Mouse (Mus musculus): ENCODE results near the gene Sncg. TPM values are rescaled to one million over a fixed set of nuclear protein-coding genes. Genes with fewer than 3 reads are reported as not detected.
A peak's percentile ranks its signal among the peaks of the same experiment; 100 is the strongest.

Gene Sncg
- polyA plus RNA-seq, 1 experiment: 163 TPM

- WGBS: 79% methylated on average over 9 of the region's 9 CpGs
- peak in 1 of 2 experiments; percentile 15 for DNase-seq
- TF ChIP-seq CTCF (IDR thresholded peaks at IDR 0.05; ENCODE audit: borderline replicate concordance, insufficient read depth, low read depth, low read length): no peak
- no peak for TF ChIP-seq POLR2A (IDR thresholded peaks at IDR 0.05; ENCODE audit: borderline replicate concordance, insufficient read depth, low read length)
- no peaks in the 10 kb centered on the region for H3K4me1 ChIP-seq (ENCODE audit: control insufficient read depth, insufficient read depth, low read length)
- H3K4me3 ChIP-seq (replicated peaks; ENCODE audit: insufficient read depth, low read depth, low read length): no peak overlapping the region
- no peaks in the 10 kb centered on the region for H3K27me3 ChIP-seq (ENCODE audit: control insufficient read depth, insufficient read depth, low read length)
- H3K27ac ChIP-seq (ENCODE audit: insufficient read depth, low read length): no peak overlapping the region
These were observed 43.9 kb downstream of the Sncg start for GRCm38 (mm10) chr14:34330657-34331158.

GRCm38 (mm10) chr14:34327618-34328017 is 47.0 kb downstream of the Sncg start:
- 85% methylated on average over 1 of the region's 1 CpGs for WGBS
- H3K27ac ChIP-seq (ENCODE audit: insufficient read depth, low read length): no peak overlapping the region
- DNase-seq: no peak
- no peaks in the 10 kb centered on the region for H3K27me3 ChIP-seq (ENCODE audit: control insufficient read depth, insufficient read depth, low read length)
- H3K4me1 ChIP-seq (ENCODE audit: control insufficient read depth, insufficient read depth, low read length): no peaks in the 10 kb centered on the region
- no peak overlapping the region for H3K4me3 ChIP-seq (replicated peaks; ENCODE audit: insufficient read depth, low read depth, low read length)
- TF ChIP-seq POLR2A (IDR thresholded peaks at IDR 0.05; ENCODE audit: borderline replicate concordance, insufficient read depth, low read length) (no peak), CTCF (IDR thresholded peaks at IDR 0.05; ENCODE audit: borderline replicate concordance, insufficient read depth, low read depth, low read length) (no peak)

GRCm38 (mm10) chr14:34326606-34327005 is 48.0 kb downstream of the Sncg start:
- Histone ChIP-seq H3K27ac (ENCODE audit: insufficient read depth, low read length) (no peak overlapping the region), H3K4me3 (replicated peaks; ENCODE audit: insufficient read depth, low read depth, low read length) (no peak overlapping the region), H3K27me3 (ENCODE audit: control insufficient read depth, insufficient read depth, low read length) (no peaks in the 10 kb centered on the region), H3K4me1 (ENCODE audit: control insufficient read depth, insufficient read depth, low read length) (no peaks in the 10 kb centered on the region)
- DNase-seq: no peak
- TF ChIP-seq POLR2A (IDR thresholded peaks at IDR 0.05; ENCODE audit: borderline replicate concordance, insufficient read depth, low read length) (no peak), CTCF (IDR thresholded peaks at IDR 0.05; ENCODE audit: borderline replicate concordance, insufficient read depth, low read depth, low read length) (no peak)
- WGBS: 96% methylated on average over 3 of the region's 3 CpGs

- Histone ChIP-seq H3K27me3 (ENCODE audit: control insufficient read depth, insufficient read depth, low read length) (no peaks in the 10 kb centered on the region), H3K4me3 (replicated peaks; ENCODE audit: insufficient read depth, low read depth, low read length) (no peak overlapping the region), H3K4me1 (ENCODE audit: control insufficient read depth, insufficient read depth, low read length) (no peaks in the 10 kb centered on the region), H3K27ac (ENCODE audit: insufficient read depth, low read length) (no peak overlapping the region)
- no peak for DNase-seq
- 98% methylated on average over 5 of the region's 5 CpGs for WGBS
- TF ChIP-seq CTCF (IDR thresholded peaks at IDR 0.05; ENCODE audit: borderline replicate concordance, insufficient read depth, low read depth, low read length) (no peak), POLR2A (IDR thresholded peaks at IDR 0.05; ENCODE audit: borderline replicate concordance, insufficient read depth, low read length) (no peak)
These were observed 51.0 kb downstream of the Sncg start for GRCm38 (mm10) chr14:34323576-34324085.

Other genes starting within 250 kb of the Sncg start
- gene Npy4r, start 222.3 kb downstream of the Sncg start, polyA plus RNA-seq (2012; rRNA removed): 0.05 and 0.18 TPM in 2 replicates
- gene Gprin2, start 173.1 kb downstream of the Sncg start, polyA plus RNA-seq (2012; rRNA removed): 1.5 and 1.6 TPM in 2 replicates
- 0.56 and 0.92 TPM in 2 replicates for gene Syt15, start 155.2 kb downstream of the Sncg start, polyA plus RNA-seq (2012; rRNA removed)
- gene Shld2, start 64.3 kb downstream of the Sncg start, polyA plus RNA-seq (2012; rRNA removed): 4.3 and 4.5 TPM in 2 replicates
- gene Glud1, start 64.1 kb downstream of the Sncg start, polyA plus RNA-seq (2012; rRNA removed): 192 and 196 TPM in 2 replicates
- not detected in 2 replicates for gene Fam25c, start 19.4 kb downstream of the Sncg start, polyA plus RNA-seq (2012; rRNA removed)
- 2.4 and 3.6 TPM in 2 replicates for gene Mmrn2, start 676 bp upstream of the Sncg start, polyA plus RNA-seq (2012; rRNA removed)
- 23.3 and 24.3 TPM in 2 replicates for gene Bmpr1a, start 128.6 kb upstream of the Sncg start, polyA plus RNA-seq (2012; rRNA removed)
- not detected in 2 replicates for gene 9230112D13Rik, start 148.0 kb upstream of the Sncg start, polyA plus RNA-seq (2012; rRNA removed)
- gene Ldb3, start 213.9 kb upstream of the Sncg start, polyA plus RNA-seq (2012; rRNA removed): 7.0 TPM in 2 replicates
- 0.17 and 0.33 TPM in 2 replicates for gene Opn4, start 225.4 kb upstream of the Sncg start, polyA plus RNA-seq (2012; rRNA removed)

All from cerebellum, adult 2 months (tissue).